Comparison of ENCODE assay signal across 8 mouse cellular contexts in the genomic region with DNA sequence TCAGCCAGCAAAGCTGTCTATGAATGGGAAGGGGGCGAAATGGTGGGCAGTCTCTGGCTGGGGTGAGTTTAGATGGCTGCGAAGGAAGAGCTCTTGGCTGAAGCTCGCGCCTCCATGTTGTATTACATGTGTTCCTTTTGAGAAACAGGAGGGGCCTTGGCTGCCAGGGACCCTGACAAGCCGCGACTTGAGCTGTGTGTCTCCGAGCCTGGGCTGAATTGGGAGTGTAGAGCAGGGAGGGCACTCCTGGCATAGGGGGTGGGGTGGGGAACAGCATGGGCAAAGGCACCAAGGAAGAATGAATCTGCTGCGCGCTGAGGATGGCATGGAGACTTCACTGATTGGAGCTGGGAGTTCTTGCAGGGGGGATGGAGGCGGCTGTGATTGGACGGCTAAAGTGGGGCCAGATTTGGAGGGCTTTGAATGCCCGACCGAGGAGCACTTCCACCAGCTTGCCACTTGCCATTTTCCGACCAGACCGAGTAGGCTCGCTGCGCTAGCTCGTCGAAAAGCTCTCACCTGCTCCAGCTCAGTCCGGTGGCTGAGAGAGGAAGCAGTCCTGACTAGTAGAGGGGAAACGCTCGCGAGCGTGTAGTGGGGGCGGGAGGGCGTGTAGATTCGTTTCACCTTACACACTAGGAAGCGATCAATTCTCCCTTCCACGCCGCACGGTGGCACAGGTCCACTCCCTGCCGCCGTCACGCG. TPM values are rescaled to one million over a fixed set of nuclear protein-coding genes. Genes with fewer than 3 reads are reported as not detected.
DNase-seq lines count a peak whose midpoint lies in the region; ATAC-seq and TF ChIP-seq lines count a peak whose summit lies in the region.

No protein-coding gene starts in this region.

- TF ChIP-seq CTCF in bone marrow, adult 2 months (IDR thresholded peaks at IDR 0.05; ENCODE audit: control insufficient read depth, insufficient read depth, low read length): no peak
- 0 out of 2 replicates have a peak, but pooled peaks have one; percentile 5 for TF ChIP-seq CTCF in spleen, adult 2 months (IDR thresholded peaks at IDR 0.05; ENCODE audit: extremely low read depth, insufficient read depth, insufficient read length, insufficient replicate concordance)

- H3K4me3 ChIP-seq in bone marrow, adult 2 months (replicated peaks; ENCODE audit: control insufficient read depth, low read depth, low read length): peak overlapping the region; percentile 79
- H3K4me3 ChIP-seq in embryonic facial prominence, embryonic 15.5 days (replicated peaks): peak overlapping the region; percentile 91
- peak overlapping the region; percentile 93 for H3K4me3 ChIP-seq in limb, embryonic 13.5 days
- H3K4me3 ChIP-seq in midbrain, embryonic 15.5 days: peak overlapping the region; percentile 98
- peak overlapping the region; percentile 84 for H3K4me3 ChIP-seq in spleen, adult 2 months (ENCODE audit: extremely low read depth, insufficient read depth, insufficient read length)

- H3K27ac ChIP-seq in bone marrow, adult 2 months (ENCODE audit: control insufficient read depth, insufficient read depth, low read depth, low read length, poor library complexity): peak overlapping the region; percentile 94
- H3K27ac ChIP-seq in embryonic facial prominence, embryonic 15.5 days (replicated peaks): peak overlapping the region; percentile 100
- peak overlapping the region; percentile 99 for H3K27ac ChIP-seq in limb, embryonic 13.5 days
- H3K27ac ChIP-seq in midbrain, embryonic 15.5 days: peak overlapping the region; percentile 100
- H3K27ac ChIP-seq in spleen, adult 2 months (ENCODE audit: insufficient read depth, low read length): peak overlapping the region; percentile 97

- peak overlapping the region; percentile 97 for H3K9ac ChIP-seq in embryonic facial prominence, embryonic 15.5 days
- H3K9ac ChIP-seq in limb, embryonic 13.5 days: peak overlapping the region; percentile 95
- peak overlapping the region; percentile 97 for H3K9ac ChIP-seq in midbrain, embryonic 15.5 days

- H3K4me2 ChIP-seq in embryonic facial prominence, embryonic 15.5 days (replicated peaks): peak overlapping the region; percentile 63
- peak overlapping the region; percentile 73 for H3K4me2 ChIP-seq in limb, embryonic 13.5 days (replicated peaks)
- peak overlapping the region; percentile 81 for H3K4me2 ChIP-seq in midbrain, embryonic 15.5 days

- peak; percentile 96 for DNase-seq in A20 (ENCODE audit: low read depth, low spot score)
- DNase-seq in heart, adult 8-10 months (ENCODE audit: low spot score): peak; percentile 73
- DNase-seq in kidney, adult 8-10 months: peak; percentile 79 to 83
- DNase-seq in spleen, adult 2 months (ENCODE audit: low read depth in 1 of 2, low spot score in 2 of 2): peak; percentile 84 to 85

- peaks cover 1% of the 10 kb centered on the region; the same call in 1 of the 2 replicates for H3K4me1 ChIP-seq in bone marrow, adult 2 months (ENCODE audit: control insufficient read depth, insufficient read depth, low read length)
- H3K4me1 ChIP-seq in embryonic facial prominence, embryonic 15.5 days: peaks cover 10% of the 10 kb centered on the region
- peaks cover 22% of the 10 kb centered on the region for H3K4me1 ChIP-seq in limb, embryonic 13.5 days
- H3K4me1 ChIP-seq in midbrain, embryonic 15.5 days: peaks cover 14% of the 10 kb centered on the region
- H3K4me1 ChIP-seq in spleen, adult 2 months (ENCODE audit: control insufficient read depth, insufficient read depth, insufficient read length): peaks cover 10% of the 10 kb centered on the region

- TF ChIP-seq POLR2A in bone marrow, adult 2 months (IDR thresholded peaks at IDR 0.05; ENCODE audit: borderline replicate concordance, control insufficient read depth, low read depth, low read length): peak; percentile 88
- TF ChIP-seq POLR2A in spleen, adult 2 months (IDR thresholded peaks at IDR 0.05; ENCODE audit: low read depth, low read length): peak; percentile 94

- H3K27me3 ChIP-seq in embryonic facial prominence, embryonic 15.5 days: no peaks in the 10 kb centered on the region
- no peaks in the 10 kb centered on the region for H3K27me3 ChIP-seq in limb, embryonic 13.5 days
- H3K27me3 ChIP-seq in midbrain, embryonic 15.5 days (replicated peaks): no peaks in the 10 kb centered on the region
- H3K27me3 ChIP-seq in spleen, adult 2 months (ENCODE audit: control insufficient read depth, insufficient read depth, low read length): no peaks in the 10 kb centered on the region

- ATAC-seq in embryonic facial prominence, embryonic 15.5 days (ENCODE audit: insufficient number of reproducible peaks, low FRiP score, low TSS enrichment, low read depth): peak; percentile 90
- peak; percentile 88 for ATAC-seq in limb, embryonic 13.5 days (ENCODE audit: low FRiP score, low read depth)
- ATAC-seq in midbrain, embryonic 15.5 days (replicated peaks): peak; percentile 94

- no peaks in the 10 kb centered on the region for H3K36me3 ChIP-seq in embryonic facial prominence, embryonic 15.5 days
- no peaks in the 10 kb centered on the region for H3K36me3 ChIP-seq in limb, embryonic 13.5 days
- no peaks in the 10 kb centered on the region for H3K36me3 ChIP-seq in midbrain, embryonic 15.5 days (replicated peaks)
- H3K36me3 ChIP-seq in spleen, adult 2 months (ENCODE audit: control insufficient read depth, insufficient read depth, low read length): no peaks in the 10 kb centered on the region

- no peaks in the 10 kb centered on the region for H3K9me3 ChIP-seq in embryonic facial prominence, embryonic 15.5 days (replicated peaks)
- H3K9me3 ChIP-seq in limb, embryonic 13.5 days: no peaks in the 10 kb centered on the region
- no peaks in the 10 kb centered on the region for H3K9me3 ChIP-seq in midbrain, embryonic 15.5 days

- 3% methylated on average over 35 of the region's 35 CpGs for WGBS in bone marrow, adult 2 months
- WGBS in embryonic facial prominence, embryonic 15.5 days: 1% methylated on average over 35 of the region's 35 CpGs
- WGBS in limb, embryonic 13.5 days: 2% methylated on average over 31 of the region's 35 CpGs
- 1% methylated on average over 33 of the region's 35 CpGs for WGBS in midbrain, embryonic 15.5 days
- 4% methylated on average over 32 of the region's 35 CpGs for WGBS in spleen, adult 2 months

RNA-seq across cellular contexts. Expression of a gene that starts 0.6 kb away (rescaled TPM):
- 8.4 and 15.0 TPM in 2 replicates for polyA plus RNA-seq in bone marrow, adult 2 months (2011; ENCODE audit: insufficient read depth, insufficient read length, low replicate concordance, missing spikeins)
- polyA plus RNA-seq in embryonic facial prominence, embryonic 15.5 days (2015; fragmentation: Nextera tagmentation; extraction: Ambion mirVana): 9.8 and 10.3 TPM in 2 replicates
- total RNA-seq in heart, adult 8-10 months (2022): 1 to 10 TPM; 7.4 to 8.9 (median 8.7) TPM
- polyA plus RNA-seq in limb, embryonic 13.5 days (2015; fragmentation: Nextera tagmentation; extraction: Ambion mirVana): 10.4 and 10.9 TPM in 2 replicates
- polyA plus RNA-seq in midbrain, embryonic 15.5 days (2015; fragmentation: Nextera tagmentation; extraction: Ambion mirVana): 17.0 and 17.9 TPM in 2 replicates
- 7.4 and 7.8 TPM in 2 replicates for polyA plus RNA-seq in spleen, adult 2 months (2012; rRNA removed)

RNA-seq across cellular contexts. Expression of a gene that starts 39.4 kb away (rescaled TPM):
- polyA plus RNA-seq in bone marrow, adult 2 months (2011; ENCODE audit: insufficient read depth, insufficient read length, low replicate concordance, missing spikeins): 9.6 and 20.6 TPM in 2 replicates
- polyA plus RNA-seq in embryonic facial prominence, embryonic 15.5 days (2015; fragmentation: Nextera tagmentation; extraction: Ambion mirVana): 25.8 and 32.0 TPM in 2 replicates
- total RNA-seq in heart, adult 8-10 months (2022): 1 to 10 TPM; 2.0 to 2.6 (median 2.4) TPM
- polyA plus RNA-seq in limb, embryonic 13.5 days (2015; fragmentation: Nextera tagmentation; extraction: Ambion mirVana): 36.3 and 43.1 TPM in 2 replicates
- polyA plus RNA-seq in midbrain, embryonic 15.5 days (2015; fragmentation: Nextera tagmentation; extraction: Ambion mirVana): 32.6 and 37.3 TPM in 2 replicates
- polyA plus RNA-seq in spleen, adult 2 months (2012; rRNA removed): 2.2 and 2.6 TPM in 2 replicates

Comparison
In these comparisons a context has a peak if more than half of its experiments do, and no peak if none do; other contexts are left out.
1. Peak in every context shown above with its lines: DNase-seq, ATAC-seq, H3K4me3 ChIP-seq and H3K27ac ChIP-seq.